Mouse (Mus musculus): ENCODE measurements around the gene Adgra3. TPM values are rescaled to one million over a fixed set of nuclear protein-coding genes. Genes with fewer than 3 reads are reported as not detected.

Gene Adgra3
- polyA plus RNA-seq, 1 experiment from 2014 or later: 12.2 TPM

- ATAC-seq (no peak), DNase-seq (ENCODE audit: low spot score) (peak; percentile 27)
- Histone ChIP-seq H3K4me3 (ENCODE audit: low read depth, low read length) (no peak overlapping the region), H3K27me3 (replicated peaks; ENCODE audit: insufficient read depth, low read length) (no peaks in the 10 kb centered on the region), H3K9me3 (ENCODE audit: low read length) (no peaks in the 10 kb centered on the region), H3K4me1 (ENCODE audit: insufficient read depth, low read depth, low read length) (peaks cover 18% of the 10 kb centered on the region; the same call in 1 of the 2 replicates), H3K27ac (ENCODE audit: low read length) (no peak overlapping the region), H3K9ac (replicated peaks; ENCODE audit: low read depth) (no peak overlapping the region), H3K4me2 (replicated peaks; ENCODE audit: low read depth, low read length) (no peak overlapping the region), H3K36me3 (ENCODE audit: insufficient read depth, low read length) (no peaks in the 10 kb centered on the region)
- TF ChIP-seq EP300 (IDR thresholded peaks at IDR 0.05): no peak
- no peak for TF ChIP-seq CTCF (IDR thresholded peaks at IDR 0.05)
- WGBS: 54% methylated on average over 4 of the region's 4 CpGs
Observed at GRCm38 (mm10) chr5:50052456-50052855, 6.3 kb downstream of the Adgra3 start.

- H3K36me3 ChIP-seq (ENCODE audit: insufficient read depth, low read length): no peaks in the 10 kb centered on the region
- no peak overlapping the region for H3K4me3 ChIP-seq (ENCODE audit: low read depth, low read length)
- ATAC-seq (no peak), DNase-seq (ENCODE audit: low spot score) (no peak)
- H3K4me1 ChIP-seq (ENCODE audit: insufficient read depth, low read depth, low read length): peaks cover 18% of the 10 kb centered on the region; the same call in 1 of the 2 replicates
- no peak overlapping the region for H3K27ac ChIP-seq (ENCODE audit: low read length)
- no peak overlapping the region for H3K9ac ChIP-seq (replicated peaks; ENCODE audit: low read depth)
- WGBS: 82% methylated on average over 21 of the region's 21 CpGs
- TF ChIP-seq CTCF (IDR thresholded peaks at IDR 0.05): no peak
- TF ChIP-seq EP300 (IDR thresholded peaks at IDR 0.05): no peak
- no peak overlapping the region for H3K4me2 ChIP-seq (replicated peaks; ENCODE audit: low read depth, low read length)
- no peaks in the 10 kb centered on the region for H3K27me3 ChIP-seq (replicated peaks; ENCODE audit: insufficient read depth, low read length)
- H3K9me3 ChIP-seq (ENCODE audit: low read length): no peaks in the 10 kb centered on the region
Observed at GRCm38 (mm10) chr5:50050668-50051425, 8.0 kb downstream of the Adgra3 start.

- H3K36me3 ChIP-seq (ENCODE audit: insufficient read depth, low read length): no peaks in the 10 kb centered on the region
- no peaks in the 10 kb centered on the region for H3K27me3 ChIP-seq (replicated peaks; ENCODE audit: insufficient read depth, low read length)
- no peaks in the 10 kb centered on the region for H3K9me3 ChIP-seq (ENCODE audit: low read length)
- H3K9ac ChIP-seq (replicated peaks; ENCODE audit: low read depth): no peak overlapping the region
- H3K4me3 ChIP-seq (ENCODE audit: low read depth, low read length): no peak overlapping the region
- H3K4me1 ChIP-seq (ENCODE audit: insufficient read depth, low read depth, low read length): peaks cover 18% of the 10 kb centered on the region; the same call in 1 of the 2 replicates
- 47% methylated on average over 3 of the region's 3 CpGs for WGBS
- no peak for TF ChIP-seq EP300 (IDR thresholded peaks at IDR 0.05)
- TF ChIP-seq CTCF (IDR thresholded peaks at IDR 0.05): no peak
- no peak for ATAC-seq
- H3K4me2 ChIP-seq (replicated peaks; ENCODE audit: low read depth, low read length): no peak overlapping the region
- no peak for DNase-seq (ENCODE audit: low spot score)
- no peak overlapping the region for H3K27ac ChIP-seq (ENCODE audit: low read length)
Observed at GRCm38 (mm10) chr5:50050037-50050436, 8.8 kb downstream of the Adgra3 start.

GRCm38 (mm10) chr5:50049506-50049905 is 9.3 kb downstream of the Adgra3 start:
- no peak for TF ChIP-seq CTCF (IDR thresholded peaks at IDR 0.05)
- TF ChIP-seq EP300 (IDR thresholded peaks at IDR 0.05): no peak
- 75% methylated on average over 8 of the region's 8 CpGs for WGBS
- no peaks in the 10 kb centered on the region for H3K9me3 ChIP-seq (ENCODE audit: low read length)
- H3K27me3 ChIP-seq (replicated peaks; ENCODE audit: insufficient read depth, low read length): no peaks in the 10 kb centered on the region
- no peak for ATAC-seq
- H3K4me3 ChIP-seq (ENCODE audit: low read depth, low read length): no peak overlapping the region
- DNase-seq (ENCODE audit: low spot score): no peak
- H3K4me2 ChIP-seq (replicated peaks; ENCODE audit: low read depth, low read length): no peak overlapping the region
- H3K36me3 ChIP-seq (ENCODE audit: insufficient read depth, low read length): no peaks in the 10 kb centered on the region
- no peak overlapping the region for H3K9ac ChIP-seq (replicated peaks; ENCODE audit: low read depth)
- H3K27ac ChIP-seq (ENCODE audit: low read length): no peak overlapping the region
- H3K4me1 ChIP-seq (ENCODE audit: insufficient read depth, low read depth, low read length): peaks cover 18% of the 10 kb centered on the region; the same call in 1 of the 2 replicates

GRCm38 (mm10) chr5:50048960-50049359 is 9.8 kb downstream of the Adgra3 start:
- ATAC-seq: peak; percentile 93
- no peaks in the 10 kb centered on the region for H3K9me3 ChIP-seq (ENCODE audit: low read length)
- no peak overlapping the region for H3K4me2 ChIP-seq (replicated peaks; ENCODE audit: low read depth, low read length)
- H3K4me1 ChIP-seq (ENCODE audit: insufficient read depth, low read depth, low read length): peaks cover 18% of the 10 kb centered on the region; the same call in 1 of the 2 replicates
- H3K4me3 ChIP-seq (ENCODE audit: low read depth, low read length): no peak overlapping the region
- 0 out of 2 replicates have a peak overlapping the region, but pooled peaks have one; percentile 38 for H3K27ac ChIP-seq (ENCODE audit: low read length)
- WGBS: 50% methylated on average over 7 of the region's 7 CpGs
- no peak overlapping the region for H3K9ac ChIP-seq (replicated peaks; ENCODE audit: low read depth)
- no peaks in the 10 kb centered on the region for H3K27me3 ChIP-seq (replicated peaks; ENCODE audit: insufficient read depth, low read length)
- H3K36me3 ChIP-seq (ENCODE audit: insufficient read depth, low read length): no peaks in the 10 kb centered on the region
- peak; percentile 80 for DNase-seq (ENCODE audit: low spot score)
- TF ChIP-seq EP300 (IDR thresholded peaks at IDR 0.05) (no peak), CTCF (IDR thresholded peaks at IDR 0.05) (no peak)

GRCm38 (mm10) chr5:50048271-50048851 is 10.4 kb downstream of the Adgra3 start:
- H3K9me3 ChIP-seq (ENCODE audit: low read length): no peaks in the 10 kb centered on the region
- H3K4me2 ChIP-seq (replicated peaks; ENCODE audit: low read depth, low read length): no peak overlapping the region
- TF ChIP-seq EP300 (IDR thresholded peaks at IDR 0.05) (no peak), CTCF (IDR thresholded peaks at IDR 0.05) (no peak)
- H3K27ac ChIP-seq (ENCODE audit: low read length): peak overlapping the region; percentile 38; the same call in 1 of the 2 replicates
- ATAC-seq (no peak), DNase-seq (ENCODE audit: low spot score) (no peak)
- no peaks in the 10 kb centered on the region for H3K27me3 ChIP-seq (replicated peaks; ENCODE audit: insufficient read depth, low read length)
- no peak overlapping the region for H3K4me3 ChIP-seq (ENCODE audit: low read depth, low read length)
- 61% methylated on average over 5 of the region's 5 CpGs for WGBS
- H3K36me3 ChIP-seq (ENCODE audit: insufficient read depth, low read length): no peaks in the 10 kb centered on the region
- peaks cover 18% of the 10 kb centered on the region; the same call in 1 of the 2 replicates for H3K4me1 ChIP-seq (ENCODE audit: insufficient read depth, low read depth, low read length)
- H3K9ac ChIP-seq (replicated peaks; ENCODE audit: low read depth): no peak overlapping the region

Data from lung, postnatal 0 days (tissue).